Mouse (Mus musculus) adrenal gland, adult 2 months (tissue): ENCODE measurements around the gene Tfdp2. TPM values are rescaled to one million over a fixed set of nuclear protein-coding genes. Genes with fewer than 3 reads are reported as not detected.

ENCODE experiments used
- polyA plus RNA-seq: library from polyadenylated mRNA; depleted of rRNA; stranded (reverse); fragments of >200 nt; gene quantifications from 2 replicates; pipeline ENCODE4 v1.2.3, GENCODE M21; 2012; rRNA removed
- total RNA-seq, 2 experiments: library from RNA; stranded (reverse); gene quantifications; 2 replicates each; pipeline ENCODE4 v1.2.3; 2021

The Tfdp2 gene
- total and polyA plus RNA-seq, 3 experiments: 59.4 to 76.1 (median 65.7) TPM

Other genes with a start within 250 kb of the Tfdp2 start
- gene Xrn1, start 241.5 kb upstream of the Tfdp2 start, total RNA-seq: 10 to 100 TPM; 19.5 to 20.7 TPM
- 0.98 and 1.2 TPM in 2 replicates for gene Xrn1, start 241.5 kb upstream of the Tfdp2 start, polyA plus RNA-seq
- gene Gk5, start 76.9 kb upstream of the Tfdp2 start, total RNA-seq: 1 to 10 TPM; 4.3 to 8.8 TPM
- gene Gk5, start 76.9 kb upstream of the Tfdp2 start, polyA plus RNA-seq: 1.5 and 1.7 TPM in 2 replicates
- 100 to 1,000 TPM; 171 to 203 TPM for gene Atp1b3, start 168.2 kb downstream of the Tfdp2 start, total RNA-seq
- gene Atp1b3, start 168.2 kb downstream of the Tfdp2 start, polyA plus RNA-seq: 90.2 and 106 TPM in 2 replicates